Mouse (Mus musculus) midbrain, embryonic 14.5 days (tissue): ENCODE results near the gene Wdr46. TPM values are rescaled to one million over a fixed set of nuclear protein-coding genes. Genes with fewer than 3 reads are reported as not detected.
A peak's percentile ranks its signal among the peaks of the same experiment; 100 is the strongest.
"Not testable (repeated sequence)": the region's sequence is repeated elsewhere in the genome, so short reads cannot be mapped to it uniquely, and the experiment has no call there.

Experiments
- ATAC-seq: fragments of 200-750 bp; cut with Nextera tagmentation; 2 replicates; pipeline ENCODE4 v1.8.0; 2017; ENCODE audit warnings: moderate number of reproducible peaks, moderate library complexity; ENCODE audit not compliant: low FRiP score, low TSS enrichment
- DNase-seq: peaks from one replicate; pipeline ENCODE4 v3.0.0-alpha.2; 2015
- H3K27ac ChIP-seq: fragments of 300-500 bp; sonication (generic); replicated peaks from 2 replicates; pipeline ENCODE4 v1.5.1; 2014; ENCODE audit warnings: mild to moderate bottlenecking, low read depth, low read length, moderate library complexity
- H3K27me3 ChIP-seq: fragments of 300-500 bp; sonication (generic); 2 replicates; pipeline ENCODE4 v1.6.1; 2014; ENCODE audit warnings: low read length, control low read depth, mixed read lengths; ENCODE audit not compliant: control insufficient read depth, insufficient read depth
- H3K36me3 ChIP-seq: fragments of 300-500 bp; sonication (generic); 2 replicates; pipeline ENCODE4 v1.6.1; 2014; ENCODE audit warnings: low read length, control low read depth; ENCODE audit not compliant: control insufficient read depth, insufficient read depth
- H3K4me1 ChIP-seq: fragments of 300-500 bp; sonication (generic); 2 replicates; pipeline ENCODE4 v1.6.1; 2014; ENCODE audit warnings: mild to moderate bottlenecking, antibody characterized with exemption, low read length, control low read depth; ENCODE audit not compliant: control insufficient read depth, insufficient read depth
- H3K4me2 ChIP-seq: fragments of 300-500 bp; sonication (generic); 2 replicates; pipeline ENCODE4 v1.6.1; 2014; ENCODE audit warnings: mild to moderate bottlenecking, low read length, moderate library complexity
- H3K4me3 ChIP-seq: fragments of 300-500 bp; sonication (generic); replicated peaks from 2 replicates; pipeline ENCODE4 v1.5.1; 2014; ENCODE audit warnings: low read depth, low read length
- H3K9ac ChIP-seq: fragments of 300-500 bp; sonication (generic); replicated peaks from 2 replicates; pipeline ENCODE4 v1.6.1; 2014; ENCODE audit warnings: mild to moderate bottlenecking, low read length, moderate library complexity
- H3K9me3 ChIP-seq: fragments of 300-500 bp; sonication (generic); 2 replicates; pipeline ENCODE4 v1.6.1; 2016; ENCODE audit warnings: low read length, control low read depth, mixed read lengths; ENCODE audit not compliant: control insufficient read depth
- WGBS: fragments of 180-500 bp; shearing (Covaris S2); extraction: QIAGEN DNeasy Blood & Tissue Kit; methylation state at CpG from one replicate; pipeline ENCODE4 v1.1.7; 2014; 5-methylcytosine and 5-hydroxymethylcytosine counted together
- polyA plus RNA-seq: library from polyadenylated mRNA; unstranded; fragments of >200 nt; fragmentation: Nextera tagmentation; extraction: Ambion mirVana; gene quantifications from 2 replicates; pipeline ENCODE4 v1.2.1, GENCODE M21; 2014

Wdr46 gene
- polyA plus RNA-seq, 1 experiment from 2014 or later = 15.5 TPM

DNA sequence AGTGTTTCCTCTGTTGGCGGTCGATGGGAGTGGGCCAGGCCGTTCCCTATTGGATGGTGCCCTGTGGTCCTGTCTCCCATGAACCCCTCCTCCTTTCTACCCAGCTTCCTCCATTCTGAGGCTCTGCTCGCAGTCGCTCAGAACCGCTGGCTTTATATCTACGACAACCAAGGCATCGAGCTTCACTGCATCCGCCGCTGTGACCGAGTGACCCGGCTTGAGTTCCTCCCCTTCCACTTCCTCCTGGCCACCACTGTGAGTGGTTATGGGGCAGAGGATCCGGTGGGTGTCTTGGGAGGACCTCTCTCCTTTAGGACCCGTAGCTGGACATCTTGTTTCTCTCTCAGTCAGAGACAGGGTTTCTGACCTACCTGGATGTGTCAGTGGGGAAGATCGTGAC, 3.0 kb downstream of the Wdr46 start:
- Histone ChIP-seq H3K9me3 (no peaks in the 10 kb centered on the region), H3K36me3 (peaks cover 58% of the 10 kb centered on the region)

GRCm38 (mm10) chr17:33947430-33948089, 7.1 kb downstream of the Wdr46 start:
- Histone ChIP-seq H3K4me2 (no peak overlapping the region), H3K27ac (no peak overlapping the region), H3K9ac (no peak overlapping the region), H3K9me3 (no peaks in the 10 kb centered on the region), H3K36me3 (peaks cover 70% of the 10 kb centered on the region), H3K4me3 (no peak overlapping the region), H3K27me3 (no peaks in the 10 kb centered on the region), H3K4me1 (peaks cover 19% of the 10 kb centered on the region)
- 94% methylated on average over 10 of the region's 10 CpGs for WGBS
- no peak for ATAC-seq
- DNase-seq = no peak

More for the DNA sequence above, 3.0 kb downstream of the Wdr46 start:
- WGBS = 95% methylated on average over 15 of the region's 15 CpGs
- ATAC-seq (no peak), DNase-seq (no peak)
- Histone ChIP-seq H3K4me2 (no peak overlapping the region), H3K9ac (no peak overlapping the region), H3K27me3 (no peaks in the 10 kb centered on the region), H3K4me1 (peaks cover 16% of the 10 kb centered on the region), H3K4me3 (no peak overlapping the region), H3K27ac (no peak overlapping the region)

- no peak for ATAC-seq
- WGBS = 91% methylated on average over 22 of the region's 22 CpGs
- H3K4me1 ChIP-seq = peaks cover 19% of the 10 kb centered on the region
- peaks cover 77% of the 10 kb centered on the region for H3K36me3 ChIP-seq
- H3K4me3 ChIP-seq = no peak overlapping the region
- no peaks in the 10 kb centered on the region for H3K27me3 ChIP-seq
- H3K9me3 ChIP-seq = no peaks in the 10 kb centered on the region
- no peak for DNase-seq
- H3K27ac ChIP-seq = no peak overlapping the region
- H3K9ac ChIP-seq = no peak overlapping the region
- H3K4me2 ChIP-seq = no peak overlapping the region
Measured at GRCm38 (mm10) chr17:33948090-33948904, 7.8 kb downstream of the Wdr46 start.

- 91% methylated on average over 19 of the region's 19 CpGs for WGBS
- Histone ChIP-seq H3K27ac (no peak overlapping the region), H3K9me3 (no peaks in the 10 kb centered on the region), H3K4me2 (no peak overlapping the region), H3K36me3 (peaks cover 76% of the 10 kb centered on the region), H3K4me3 (no peak overlapping the region), H3K27me3 (no peaks in the 10 kb centered on the region), H3K9ac (no peak overlapping the region), H3K4me1 (peaks cover 21% of the 10 kb centered on the region)
- DNase-seq (no peak), ATAC-seq (no peak)
Measured at GRCm38 (mm10) chr17:33948905-33949537, 8.6 kb downstream of the Wdr46 start.

DNA sequence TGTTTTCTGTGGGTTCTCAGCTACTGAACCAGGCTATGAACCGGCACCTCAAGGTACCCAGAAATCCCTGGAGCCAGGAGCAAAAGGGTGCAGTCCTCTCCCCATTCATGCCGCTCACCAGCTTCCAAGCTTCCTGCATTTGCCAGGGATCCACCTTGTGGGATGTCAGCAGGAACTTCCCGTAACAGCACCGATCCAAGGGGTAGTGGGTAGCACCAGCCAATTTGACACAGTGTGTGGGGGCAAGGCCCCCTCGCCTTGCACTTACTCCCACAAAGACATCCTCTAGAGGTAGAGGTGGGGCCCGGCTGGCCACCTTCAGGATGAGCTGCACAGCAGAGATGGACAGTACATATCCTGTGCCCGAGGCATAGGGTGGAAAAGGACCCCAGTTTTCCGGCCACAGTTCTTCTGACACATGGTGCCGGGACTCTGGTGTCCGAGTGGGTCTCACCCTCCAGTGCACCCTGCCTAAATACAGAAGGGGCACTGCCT, 9.7 kb downstream of the Wdr46 start:
- Histone ChIP-seq H3K9ac (peak overlapping the region; percentile 71), H3K36me3 (peaks cover 67% of the 10 kb centered on the region), H3K27me3 (no peaks in the 10 kb centered on the region), H3K27ac (peak overlapping the region; percentile 90), H3K4me2 (peak overlapping the region; percentile 96), H3K4me3 (peak overlapping the region; percentile 52), H3K9me3 (no peaks in the 10 kb centered on the region), H3K4me1 (peaks cover 28% of the 10 kb centered on the region)
- no peak for DNase-seq
- WGBS = 77% methylated on average over 10 of the region's 10 CpGs
- ATAC-seq = no peak

GRCm38 (mm10) chr17:33951021-33951946, 10.8 kb downstream of the Wdr46 start, which contains the start of gene B3galt4:
B3galt4 (minus strand) TSS chr17:33951488.
- H3K9ac ChIP-seq = peak within 1 kb of the TSS; percentile 71
- H3K4me1 ChIP-seq = peaks cover 28% of the 10 kb centered on the region
- no peaks in the 10 kb centered on the region for H3K27me3 ChIP-seq
- H3K4me2 ChIP-seq = peak within 1 kb of the TSS; percentile 96
- H3K27ac ChIP-seq = peak within 1 kb of the TSS; percentile 90
- DNase-seq = peak; percentile 92
- 1% methylated on average over 45 of the region's 45 CpGs for WGBS
- H3K36me3 ChIP-seq = peaks cover 56% of the 10 kb centered on the region
- peak within 1 kb of the TSS; percentile 52 for H3K4me3 ChIP-seq
- no peaks in the 10 kb centered on the region for H3K9me3 ChIP-seq
- ATAC-seq = peak; percentile 70

DNA sequence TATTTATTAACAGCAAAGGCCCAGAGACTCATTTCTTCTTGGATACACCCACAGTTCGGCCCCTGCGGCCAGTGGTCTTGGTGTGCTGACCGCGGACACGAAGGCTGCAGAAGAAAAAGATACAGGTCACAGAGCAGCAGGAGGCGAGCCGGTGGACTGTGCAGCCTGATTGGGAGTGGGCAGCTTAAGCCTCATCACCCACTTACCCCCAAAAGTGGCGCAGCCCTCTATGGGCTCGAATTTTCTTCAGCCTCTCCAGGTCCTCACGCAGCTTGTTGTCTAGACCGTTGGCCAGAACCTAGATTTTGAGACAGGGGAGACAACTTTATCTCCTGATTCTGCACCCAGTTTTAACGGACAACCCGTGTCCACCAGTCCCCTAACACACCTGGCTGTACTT, 11.6 kb downstream of the Wdr46 start:
- H3K4me1 ChIP-seq = peaks cover 34% of the 10 kb centered on the region
- not testable (repeated sequence) for ATAC-seq, H3K9ac ChIP-seq, H3K27ac ChIP-seq, H3K9me3 ChIP-seq, DNase-seq, H3K27me3 ChIP-seq
- 74% methylated on average over 13 of the region's 13 CpGs for WGBS
- H3K4me2 ChIP-seq = peak overlapping the region; percentile 96
- peaks cover 50% of the 10 kb centered on the region for H3K36me3 ChIP-seq
- peak overlapping the region; percentile 52; the same call in 1 of the 2 replicates for H3K4me3 ChIP-seq

DNA sequence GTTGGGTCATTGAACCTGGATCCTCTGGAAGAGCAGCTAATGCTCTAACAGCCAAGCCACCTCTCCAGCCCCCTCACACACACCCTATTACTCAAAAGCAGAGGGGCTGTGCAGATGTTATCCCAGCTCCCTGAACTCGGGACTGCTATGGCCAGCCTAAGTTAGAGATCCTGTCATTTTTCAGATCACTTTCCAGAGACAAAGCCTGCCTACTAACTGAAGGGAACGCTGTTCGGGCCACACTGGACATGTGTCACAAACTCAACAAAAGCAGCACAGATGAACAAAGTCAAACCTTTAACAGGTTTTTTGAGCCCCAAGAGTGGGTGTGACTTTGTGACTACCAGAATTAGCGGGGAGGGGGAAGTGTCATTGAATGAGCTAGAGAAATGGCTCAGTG, 12.4 kb downstream of the Wdr46 start:
- H3K36me3 ChIP-seq = peaks cover 44% of the 10 kb centered on the region
- no peak overlapping the region for H3K4me3 ChIP-seq
- no peak overlapping the region for H3K27ac ChIP-seq
- peaks cover 34% of the 10 kb centered on the region for H3K4me1 ChIP-seq
- no peak overlapping the region for H3K4me2 ChIP-seq
- no peak for DNase-seq
- H3K9ac ChIP-seq = no peak overlapping the region
- H3K27me3 ChIP-seq = no peaks in the 10 kb centered on the region
- 84% methylated on average over 4 of the region's 4 CpGs for WGBS
- no peaks in the 10 kb centered on the region for H3K9me3 ChIP-seq
- no peak for ATAC-seq
